ENCODE assay signal across 8 mouse cellular contexts in genomic region chr16:52450245-52451100, GRCm38 (mm10). TPM values are rescaled to one million over a fixed set of nuclear protein-coding genes. Genes with fewer than 3 reads are reported as not detected.
DNase-seq lines count a peak whose midpoint lies in the region; ATAC-seq and TF ChIP-seq lines count a peak whose summit lies in the region.

No protein-coding gene starts in this region.

- peak; percentile 23; the same call in 1 of the 2 replicates for TF ChIP-seq CTCF in heart, adult 2 months (IDR thresholded peaks at IDR 0.05)
- peak; percentile 33 for TF ChIP-seq CTCF in kidney, adult 2 months (conservative IDR thresholded peaks at IDR 0.05; ENCODE audit: insufficient read depth, insufficient read length, low read depth, low read length)
- peak; percentile 56 for TF ChIP-seq CTCF in stomach, postnatal 0 days (IDR thresholded peaks at IDR 0.05; ENCODE audit: low read depth)

- DNase-seq in left cerebral cortex, adult 18-20 months (ENCODE audit: low spot score in 2 of 2): peak; percentile 51 to 62
- DNase-seq in left cerebral cortex, adult 11 months (ENCODE audit: low spot score): no peak
- peak; percentile 52 to 56 for DNase-seq in cerebellum, postnatal 36 days
- peak; percentile 67 to 68 for DNase-seq in heart, adult 2 months
- DNase-seq in kidney, adult 2 months: peak; percentile 45
- DNase-seq in liver: peak; percentile 18
- DNase-seq in stomach, postnatal 0 days (ENCODE audit: low spot score): peak; percentile 61

- TF ChIP-seq POLR2A in heart, adult 2 months (IDR thresholded peaks at IDR 0.05; ENCODE audit: insufficient read depth, low read depth, low read length): no peak
- no peak for TF ChIP-seq POLR2A in kidney, adult 2 months (IDR thresholded peaks at IDR 0.05; ENCODE audit: low read depth, low read length)

- H3K4me1 ChIP-seq in heart, adult 2 months (ENCODE audit: control insufficient read depth, insufficient read depth, low read length): no peaks in the 10 kb centered on the region
- H3K4me1 ChIP-seq in kidney, adult 2 months (ENCODE audit: control insufficient read depth, insufficient read depth, low read length): 0 out of 2 replicates have a peak, but pooled peaks cover 2% of the 10 kb centered on the region
- peaks cover 16% of the 10 kb centered on the region for H3K4me1 ChIP-seq in midbrain, embryonic 16.5 days (ENCODE audit: control insufficient read depth, insufficient read depth, low read length)
- H3K4me1 ChIP-seq in stomach, postnatal 0 days (replicated peaks; ENCODE audit: control insufficient read depth, insufficient read depth): no peaks in the 10 kb centered on the region

- no peak for ATAC-seq in midbrain, embryonic 16.5 days
- ATAC-seq in stomach, postnatal 0 days (ENCODE audit: low FRiP score, low TSS enrichment): no peak

- TF ChIP-seq EP300 in heart, adult 2 months (IDR thresholded peaks at IDR 0.05; ENCODE audit: insufficient read depth, low read depth, low read length): no peak
- TF ChIP-seq EP300 in stomach, postnatal 0 days (optimal IDR thresholded peaks at IDR 0.05): no peak

- H3K4me2 ChIP-seq in midbrain, embryonic 16.5 days (ENCODE audit: low read length): peak overlapping the region; percentile 83
- H3K4me2 ChIP-seq in stomach, postnatal 0 days (replicated peaks; ENCODE audit: low read depth): peak overlapping the region; percentile 80

- WGBS in heart, adult 2 months: 3% methylated on average over 28 of the region's 28 CpGs
- under 1% methylated on average over 28 of the region's 28 CpGs for WGBS in kidney, adult 2 months
- under 1% methylated on average over 28 of the region's 28 CpGs for WGBS in midbrain, embryonic 16.5 days
- WGBS in stomach, postnatal 0 days: under 1% methylated on average over 28 of the region's 28 CpGs

- peak overlapping the region; percentile 14; the same call in 1 of the 2 replicates for H3K9ac ChIP-seq in heart, adult 2 months (ENCODE audit: low read depth, low read length)
- H3K9ac ChIP-seq in midbrain, embryonic 16.5 days (ENCODE audit: low read depth, low read length): peak overlapping the region; percentile 77
- H3K9ac ChIP-seq in stomach, postnatal 0 days (ENCODE audit: low read length): peak overlapping the region; percentile 53

- H3K27me3 ChIP-seq in heart, adult 2 months (ENCODE audit: control insufficient read depth, insufficient read depth, low read length): no peaks in the 10 kb centered on the region
- no peaks in the 10 kb centered on the region for H3K27me3 ChIP-seq in kidney, adult 2 months (replicated peaks; ENCODE audit: control insufficient read depth, insufficient read depth, low read length)
- no peaks in the 10 kb centered on the region for H3K27me3 ChIP-seq in midbrain, embryonic 16.5 days (ENCODE audit: control insufficient read depth, insufficient read depth, low read depth, low read length)
- no peaks in the 10 kb centered on the region for H3K27me3 ChIP-seq in stomach, postnatal 0 days (ENCODE audit: control insufficient read depth, insufficient read depth, low read length)

- H3K36me3 ChIP-seq in heart, adult 2 months (ENCODE audit: control insufficient read depth, insufficient read depth, low read length): no peaks in the 10 kb centered on the region
- H3K36me3 ChIP-seq in kidney, adult 2 months (ENCODE audit: control insufficient read depth, insufficient read depth, low read length): no peaks in the 10 kb centered on the region
- no peaks in the 10 kb centered on the region for H3K36me3 ChIP-seq in midbrain, embryonic 16.5 days (ENCODE audit: control insufficient read depth, insufficient read depth, low read length)
- H3K36me3 ChIP-seq in stomach, postnatal 0 days (ENCODE audit: control insufficient read depth, insufficient read depth, low read length): no peaks in the 10 kb centered on the region

- no peaks in the 10 kb centered on the region for H3K79me2 ChIP-seq in heart, adult 2 months (replicated peaks; ENCODE audit: control insufficient read depth, insufficient read depth, low read length)

- intact Hi-C loops in heart, adult 2 months (cut with DNase I): loop anchor here (5.0 kb wide), 2 partner anchors 138 to 817 kb away; no protein-coding TSS in a partner anchor

- H3K27ac ChIP-seq in heart, adult 2 months: no peak overlapping the region
- H3K27ac ChIP-seq in kidney, adult 2 months (ENCODE audit: insufficient read depth, low read depth, low read length): no peak overlapping the region
- peak overlapping the region; percentile 77 for H3K27ac ChIP-seq in midbrain, embryonic 16.5 days (ENCODE audit: low read length)
- peak overlapping the region; percentile 81 for H3K27ac ChIP-seq in stomach, postnatal 0 days (replicated peaks)

- no peaks in the 10 kb centered on the region for H3K9me3 ChIP-seq in midbrain, embryonic 16.5 days (replicated peaks; ENCODE audit: control insufficient read depth, low read length, poor library complexity, severe bottlenecking)
- no peaks in the 10 kb centered on the region for H3K9me3 ChIP-seq in stomach, postnatal 0 days (ENCODE audit: control insufficient read depth, low read length)

- H3K4me3 ChIP-seq in heart, adult 2 months: peak overlapping the region; percentile 75
- H3K4me3 ChIP-seq in kidney, adult 2 months (ENCODE audit: insufficient read depth, low read depth, low read length): peak overlapping the region; percentile 57
- peak overlapping the region; percentile 68 for H3K4me3 ChIP-seq in midbrain, embryonic 16.5 days (ENCODE audit: low read depth, low read length)
- peak overlapping the region; percentile 72 for H3K4me3 ChIP-seq in stomach, postnatal 0 days (ENCODE audit: low read depth, low read length)

RNA-seq across cellular contexts. Expression of gene Alcam, which starts 3.4 kb away (rescaled TPM):
- 100 to 1,000 TPM; 167 to 171 TPM for total RNA-seq in left cerebral cortex, adult 18-20 months (2021)
- total RNA-seq in heart, adult 2 months (2021): 1 to 10 TPM; 2.4 to 3.5 TPM
- polyA plus RNA-seq in heart, adult 2 months (2012; rRNA removed): 1.4 and 1.5 TPM in 2 replicates
- 6.9 and 7.7 TPM in 2 replicates for polyA plus RNA-seq in kidney, adult 2 months (2012; rRNA removed)
- polyA plus RNA-seq in midbrain, embryonic 16.5 days (2015; fragmentation: Nextera tagmentation; extraction: Ambion mirVana): 28.1 and 35.2 TPM in 2 replicates
- 19.7 and 20.4 TPM in 2 replicates for polyA plus RNA-seq in stomach, postnatal 0 days (2015; fragmentation: Nextera tagmentation; extraction: Ambion mirVana)

Comparison
In these comparisons a context has a peak if more than half of its experiments do, and no peak if none do; other contexts are left out.
1. H3K27ac ChIP-seq: peak in midbrain, embryonic 16.5 days (single experiment) and stomach, postnatal 0 days (single experiment); none in heart, adult 2 months (single experiment) and kidney, adult 2 months (single experiment).
2. H3K9ac ChIP-seq: peak in every context shown above with its lines; median percentile 77 in midbrain, embryonic 16.5 days; 53 in stomach, postnatal 0 days; 14 in heart, adult 2 months.
3. Peak in every context shown above with its lines, with median percentiles within 50 percentile points of each other: H3K4me3 ChIP-seq and CTCF ChIP-seq.